19 mouse cellular contexts compared by ENCODE assay signal in the genomic region with DNA sequence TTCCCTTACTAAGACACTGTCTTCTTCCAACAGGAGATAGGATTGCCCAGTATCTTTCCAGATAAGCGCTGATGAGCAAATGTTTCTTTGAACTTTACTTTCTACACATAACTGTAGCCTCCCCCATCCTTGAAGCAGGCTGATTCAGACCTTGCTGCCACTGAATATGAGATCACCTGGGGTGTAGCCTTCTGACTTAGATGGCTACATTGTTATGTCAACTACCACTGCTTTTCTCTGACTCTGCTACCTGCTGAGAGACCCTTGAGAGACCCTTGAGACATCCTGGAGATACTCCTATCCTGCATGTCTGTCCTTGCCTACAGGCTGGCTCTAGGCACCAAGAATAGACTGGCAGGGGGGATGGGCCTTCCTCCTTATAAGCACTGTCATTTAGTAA.
"Had no signal": no experiment of that assay in that cellular context is flagged by ENCODE, and none has a peak within 500 bp of the region (broad histone marks: within the 10 kb centered on the region; RNA-seq: fewer than 3 reads in every experiment).

No protein-coding gene starts in this region.

- H3K27me3 ChIP-seq: midbrain, embryonic 12.5 days; neural tube, embryonic 13.5 days; neural tube, embryonic 15.5 days; stomach, embryonic 15.5 days had no signal

- H3K36me3 ChIP-seq: midbrain, embryonic 10.5 days; midbrain, embryonic 12.5 days; neural tube, embryonic 13.5 days; neural tube, embryonic 15.5 days; stomach, embryonic 15.5 days had no signal

- H3K9me3 ChIP-seq: midbrain, embryonic 10.5 days; midbrain, embryonic 12.5 days; neural tube, embryonic 13.5 days; neural tube, embryonic 15.5 days; stomach, embryonic 15.5 days had no signal

- H3K4me3 ChIP-seq: midbrain, embryonic 10.5 days; midbrain, embryonic 12.5 days; myocyte; neural tube, embryonic 13.5 days; neural tube, embryonic 15.5 days; stomach, embryonic 15.5 days had no signal

- H3K9ac ChIP-seq: liver, postnatal 0 days; lung, embryonic 14.5 days; midbrain, embryonic 12.5 days; neural tube, embryonic 13.5 days; neural tube, embryonic 15.5 days; stomach, embryonic 15.5 days had no signal

- ATAC-seq: liver, postnatal 0 days; midbrain, embryonic 16.5 days had no signal

- H3K27ac ChIP-seq: midbrain, embryonic 10.5 days; midbrain, embryonic 12.5 days; neural tube, embryonic 13.5 days; neural tube, embryonic 15.5 days; stomach, embryonic 15.5 days; stomach, postnatal 0 days had no signal

- H3K4me1 ChIP-seq: midbrain, embryonic 10.5 days; midbrain, embryonic 12.5 days; neural tube, embryonic 13.5 days; neural tube, embryonic 15.5 days; stomach, embryonic 15.5 days had no signal

- DNase-seq: liver, postnatal 0 days; lung, embryonic 14.5 days; lung, postnatal 10 days; lung, postnatal 4 days; midbrain, embryonic 14.5 days; retina, postnatal 1 day; right cerebral cortex, adult 18-20 months; right cerebral cortex, postnatal 14 days; thymus, adult 2 months; thymus, postnatal 25 days; thymus, postnatal 4 days had no signal

- H3K4me2 ChIP-seq: lung, embryonic 14.5 days; midbrain, embryonic 12.5 days; neural tube, embryonic 13.5 days; neural tube, embryonic 15.5 days; stomach, embryonic 15.5 days had no signal
